Mouse (Mus musculus) heart, embryonic 15.5 days (tissue): ENCODE measurements around the gene Ctc1. TPM values are rescaled to one million over a fixed set of nuclear protein-coding genes. Genes with fewer than 3 reads are reported as not detected.

Experiments
- ATAC-seq: fragments of 200-750 bp; cut with Nextera tagmentation; replicated peaks from 2 replicates; pipeline ENCODE4 v1.8.0; 2017; ENCODE audit warnings: low read depth, moderate TSS enrichment; ENCODE audit not compliant: insufficient number of reproducible peaks, insufficient read depth, low FRiP score
- H3K27ac ChIP-seq: fragments of 300-500 bp; sonication (generic); 2 replicates; pipeline ENCODE4 v1.5.1; 2015; ENCODE audit warnings: mild to moderate bottlenecking, inconsistent platforms
- H3K27me3 ChIP-seq: fragments of 300-500 bp; sonication (generic); 2 replicates; pipeline ENCODE4 v1.6.1; 2015; ENCODE audit warnings: inconsistent platforms
- H3K36me3 ChIP-seq: fragments of 300-500 bp; sonication (generic); 2 replicates; pipeline ENCODE4 v1.6.1; 2015; ENCODE audit warnings: mild to moderate bottlenecking, inconsistent platforms
- H3K4me1 ChIP-seq: fragments of 300-500 bp; sonication (generic); replicated peaks from 2 replicates; pipeline ENCODE4 v1.6.1; 2015; ENCODE audit warnings: inconsistent platforms
- H3K4me2 ChIP-seq: fragments of 300-500 bp; sonication (generic); 2 replicates; pipeline ENCODE4 v1.6.1; 2015; ENCODE audit warnings: inconsistent platforms, mild to moderate bottlenecking, moderate library complexity
- H3K4me3 ChIP-seq: fragments of 300-500 bp; sonication (generic); 2 replicates; pipeline ENCODE4 v1.5.1; 2015; ENCODE audit warnings: mild to moderate bottlenecking, inconsistent platforms
- H3K9ac ChIP-seq: fragments of 300-500 bp; sonication (generic); 2 replicates; pipeline ENCODE4 v1.6.1; 2015; ENCODE audit warnings: mild to moderate bottlenecking, inconsistent platforms
- H3K9me3 ChIP-seq: fragments of 300-500 bp; sonication (generic); replicated peaks from 2 replicates; pipeline ENCODE4 v1.6.1; 2016; ENCODE audit warnings: inconsistent platforms
- WGBS: fragments of 180-500 bp; shearing (Covaris S2); methylation state at CpG from one replicate; pipeline ENCODE4 v1.1.7; 2015; ENCODE audit warnings: mixed read lengths; 5-methylcytosine and 5-hydroxymethylcytosine counted together
- polyA plus RNA-seq: library from polyadenylated mRNA; unstranded; fragments of >200 nt; fragmentation: Nextera tagmentation; extraction: Ambion mirVana; gene quantifications from 2 replicates; pipeline ENCODE4 v1.2.1, GENCODE M21; 2015

Gene Ctc1
- polyA plus RNA-seq, 1 experiment from 2014 or later, result 38.3 TPM

- no peak for ATAC-seq
- H3K9me3 ChIP-seq, result no peaks in the 10 kb centered on the region
- H3K27ac ChIP-seq, result peak overlapping the region; percentile 43; the same call in 1 of the 2 replicates
- H3K9ac ChIP-seq, result no peak overlapping the region
- 0 out of 2 replicates have a peak overlapping the region, but pooled peaks have one; percentile 73 for H3K4me3 ChIP-seq
- H3K36me3 ChIP-seq, result peaks cover 46% of the 10 kb centered on the region
- peaks cover 26% of the 10 kb centered on the region for H3K4me1 ChIP-seq
- 80% methylated on average over 9 of the region's 9 CpGs for WGBS
- no peaks in the 10 kb centered on the region for H3K27me3 ChIP-seq
- H3K4me2 ChIP-seq, result peak overlapping the region; percentile 59; the same call in 1 of the 2 replicates
Measured at GRCm38 (mm10) chr11:69035411-69035810, 19.7 kb downstream of the Ctc1 start.

GRCm38 (mm10) chr11:69035849-69036248 lies 20.1 kb downstream of the Ctc1 start:
- Histone ChIP-seq H3K27ac (peak overlapping the region; percentile 43; the same call in 1 of the 2 replicates), H3K9me3 (no peaks in the 10 kb centered on the region), H3K4me3 (peak overlapping the region; percentile 73), H3K4me1 (peaks cover 26% of the 10 kb centered on the region), H3K9ac (no peak overlapping the region), H3K27me3 (no peaks in the 10 kb centered on the region), H3K4me2 (peak overlapping the region; percentile 59), H3K36me3 (peaks cover 42% of the 10 kb centered on the region)
- no peak for ATAC-seq
- WGBS, result 8% methylated on average over 8 of the region's 8 CpGs

- Histone ChIP-seq H3K4me1 (peaks cover 26% of the 10 kb centered on the region), H3K9ac (peak overlapping the region; percentile 66), H3K4me2 (peak overlapping the region; percentile 59), H3K9me3 (no peaks in the 10 kb centered on the region), H3K27ac (peak overlapping the region; percentile 81), H3K36me3 (peaks cover 34% of the 10 kb centered on the region), H3K4me3 (peak overlapping the region; percentile 73), H3K27me3 (no peaks in the 10 kb centered on the region)
- WGBS, result 10% methylated on average over 20 of the region's 20 CpGs
- ATAC-seq, result no peak
Measured at GRCm38 (mm10) chr11:69036486-69037230, 20.9 kb downstream of the Ctc1 start.

GRCm38 (mm10) chr11:69037231-69038061 lies 21.7 kb downstream of the Ctc1 start:
- 1% methylated on average over 34 of the region's 34 CpGs for WGBS
- Histone ChIP-seq H3K36me3 (peaks cover 29% of the 10 kb centered on the region), H3K27ac (peak overlapping the region; percentile 81), H3K4me2 (peak overlapping the region; percentile 59), H3K4me3 (peak overlapping the region; percentile 73), H3K9me3 (no peaks in the 10 kb centered on the region), H3K27me3 (no peaks in the 10 kb centered on the region), H3K4me1 (peaks cover 26% of the 10 kb centered on the region), H3K9ac (peak overlapping the region; percentile 66)
- peak; percentile 29; the same call in 1 of the 2 replicates for ATAC-seq

GRCm38 (mm10) chr11:69038173-69038572 lies 22.5 kb downstream of the Ctc1 start:
- Histone ChIP-seq H3K9me3 (no peaks in the 10 kb centered on the region), H3K4me3 (no peak overlapping the region), H3K27me3 (no peaks in the 10 kb centered on the region), H3K27ac (peak overlapping the region; percentile 6; the same call in 1 of the 2 replicates), H3K4me1 (peaks cover 26% of the 10 kb centered on the region), H3K36me3 (peaks cover 21% of the 10 kb centered on the region), H3K9ac (no peak overlapping the region), H3K4me2 (no peak overlapping the region)
- no peak for ATAC-seq
- 74% methylated on average over 5 of the region's 5 CpGs for whole genome bisulfite sequencing

GRCm38 (mm10) chr11:69045531-69046394 lies 30.1 kb downstream of the Ctc1 start, which contains the start of gene Aurkb:
TSS of gene Aurkb (plus strand) at chr11:69045647.
- H3K4me1 ChIP-seq, result peaks cover 28% of the 10 kb centered on the region
- H3K36me3 ChIP-seq, result peaks cover 27% of the 10 kb centered on the region
- no peaks in the 10 kb centered on the region for H3K27me3 ChIP-seq
- H3K9ac ChIP-seq, result peak within 1 kb of the TSS; percentile 76
- peak within 1 kb of the TSS; percentile 98 for H3K4me3 ChIP-seq
- H3K9me3 ChIP-seq, result no peaks in the 10 kb centered on the region
- H3K27ac ChIP-seq, result peak within 1 kb of the TSS; percentile 92
- peak; percentile 72 for ATAC-seq
- H3K4me2 ChIP-seq, result peak within 1 kb of the TSS; percentile 87
- WGBS, result under 1% methylated on average over 54 of the region's 54 CpGs

GRCm38 (mm10) chr11:69046395-69046774 lies 30.7 kb downstream of the Ctc1 start:
- Histone ChIP-seq H3K4me3 (peak overlapping the region; percentile 98), H3K36me3 (peaks cover 32% of the 10 kb centered on the region), H3K27ac (peak overlapping the region; percentile 92), H3K9ac (peak overlapping the region; percentile 76), H3K9me3 (no peaks in the 10 kb centered on the region), H3K27me3 (no peaks in the 10 kb centered on the region), H3K4me1 (peaks cover 28% of the 10 kb centered on the region), H3K4me2 (peak overlapping the region; percentile 87)
- WGBS, result 8% methylated on average over 9 of the region's 9 CpGs
- no peak for ATAC-seq

- no peak overlapping the region for H3K27ac ChIP-seq
- peaks cover 37% of the 10 kb centered on the region for H3K36me3 ChIP-seq
- ATAC-seq, result no peak
- no peaks in the 10 kb centered on the region for H3K9me3 ChIP-seq
- H3K27me3 ChIP-seq, result no peaks in the 10 kb centered on the region
- peaks cover 28% of the 10 kb centered on the region for H3K4me1 ChIP-seq
- peak overlapping the region; percentile 87 for H3K4me2 ChIP-seq
- WGBS, result 88% methylated on average over 12 of the region's 12 CpGs
- no peak overlapping the region for H3K9ac ChIP-seq
- H3K4me3 ChIP-seq, result peak overlapping the region; percentile 98; the same call in 1 of the 2 replicates
Measured at GRCm38 (mm10) chr11:69047592-69047991, 31.9 kb downstream of the Ctc1 start.

- WGBS, result 91% methylated on average over 14 of the region's 14 CpGs
- Histone ChIP-seq H3K27me3 (no peaks in the 10 kb centered on the region), H3K36me3 (peaks cover 37% of the 10 kb centered on the region), H3K9me3 (no peaks in the 10 kb centered on the region), H3K27ac (no peak overlapping the region), H3K4me1 (peaks cover 28% of the 10 kb centered on the region), H3K4me2 (no peak overlapping the region), H3K4me3 (no peak overlapping the region), H3K9ac (no peak overlapping the region)
- ATAC-seq, result no peak
Measured at GRCm38 (mm10) chr11:69048151-69048550, 32.4 kb downstream of the Ctc1 start.

GRCm38 (mm10) chr11:69050748-69051147 lies 35.0 kb downstream of the Ctc1 start:
- no peak overlapping the region for H3K4me2 ChIP-seq
- peaks cover 45% of the 10 kb centered on the region for H3K36me3 ChIP-seq
- no peaks in the 10 kb centered on the region for H3K27me3 ChIP-seq
- no peaks in the 10 kb centered on the region for H3K9me3 ChIP-seq
- H3K9ac ChIP-seq, result no peak overlapping the region
- no peak overlapping the region for H3K4me3 ChIP-seq
- no peak overlapping the region for H3K27ac ChIP-seq
- no peak for ATAC-seq
- H3K4me1 ChIP-seq, result peaks cover 28% of the 10 kb centered on the region
- WGBS, result 91% methylated on average over 8 of the region's 8 CpGs
